Mouse (Mus musculus) midbrain, embryonic 15.5 days (tissue): ENCODE measurements around the gene Vsnl1. TPM values are rescaled to one million over a fixed set of nuclear protein-coding genes. Genes with fewer than 3 reads are reported as not detected.
A peak's percentile ranks its signal among the peaks of the same experiment; 100 is the strongest.

Source experiments
- ATAC-seq: fragments of 200-750 bp; cut with Nextera tagmentation; replicated peaks from 2 replicates; pipeline ENCODE4 v1.8.0; 2017; ENCODE audit warnings: moderate TSS enrichment
- H3K27ac ChIP-seq: fragments of 300-500 bp; sonication (generic); 2 replicates; pipeline ENCODE4 v1.5.1; 2015; ENCODE audit warnings: mild to moderate bottlenecking, inconsistent platforms
- H3K27me3 ChIP-seq: fragments of 300-500 bp; sonication (generic); replicated peaks from 2 replicates; pipeline ENCODE4 v1.6.1; 2015; ENCODE audit warnings: inconsistent platforms
- H3K36me3 ChIP-seq: fragments of 300-500 bp; sonication (generic); replicated peaks from 2 replicates; pipeline ENCODE4 v1.6.1; 2015; ENCODE audit warnings: inconsistent platforms
- H3K4me1 ChIP-seq: fragments of 300-500 bp; sonication (generic); 2 replicates; pipeline ENCODE4 v1.6.1; 2015; ENCODE audit warnings: inconsistent platforms
- H3K4me2 ChIP-seq: fragments of 300-500 bp; sonication (generic); 2 replicates; pipeline ENCODE4 v1.6.1; 2015; ENCODE audit warnings: inconsistent platforms, mild to moderate bottlenecking, moderate library complexity
- H3K4me3 ChIP-seq: fragments of 300-500 bp; sonication (generic); 2 replicates; pipeline ENCODE4 v1.5.1; 2015; ENCODE audit warnings: mild to moderate bottlenecking, inconsistent platforms
- H3K9ac ChIP-seq: fragments of 300-500 bp; sonication (generic); 2 replicates; pipeline ENCODE4 v1.6.1; 2015; ENCODE audit warnings: mild to moderate bottlenecking, inconsistent platforms
- H3K9me3 ChIP-seq: fragments of 300-500 bp; sonication (generic); 2 replicates; pipeline ENCODE4 v1.6.1; 2016; ENCODE audit warnings: inconsistent platforms
- WGBS: fragments of 180-500 bp; shearing (Covaris S2); methylation state at CpG from one replicate; pipeline ENCODE4 v1.1.7; 2015; ENCODE audit warnings: mixed read lengths; 5-methylcytosine and 5-hydroxymethylcytosine counted together
- polyA plus RNA-seq: library from polyadenylated mRNA; unstranded; fragments of >200 nt; fragmentation: Nextera tagmentation; extraction: Ambion mirVana; gene quantifications from 2 replicates; pipeline ENCODE4 v1.2.1, GENCODE M21; 2015

Vsnl1 gene
- polyA plus RNA-seq, 1 experiment from 2014 or later: 70.1 TPM

- Histone ChIP-seq H3K4me1 (peaks cover 8% of the 10 kb centered on the region), H3K9ac (no peak overlapping the region), H3K4me3 (no peak overlapping the region), H3K27ac (no peak overlapping the region), H3K27me3 (no peaks in the 10 kb centered on the region; the same call in 1 of the 2 replicates), H3K9me3 (no peaks in the 10 kb centered on the region), H3K4me2 (peak overlapping the region; percentile 22; the same call in 1 of the 2 replicates), H3K36me3 (no peaks in the 10 kb centered on the region)
- no peak for ATAC-seq
- WGBS: 94% methylated on average over 1 of the region's 1 CpGs
Measured at GRCm38 (mm10) chr12:11433126-11433525, 3.3 kb downstream of the Vsnl1 start.

DNA sequence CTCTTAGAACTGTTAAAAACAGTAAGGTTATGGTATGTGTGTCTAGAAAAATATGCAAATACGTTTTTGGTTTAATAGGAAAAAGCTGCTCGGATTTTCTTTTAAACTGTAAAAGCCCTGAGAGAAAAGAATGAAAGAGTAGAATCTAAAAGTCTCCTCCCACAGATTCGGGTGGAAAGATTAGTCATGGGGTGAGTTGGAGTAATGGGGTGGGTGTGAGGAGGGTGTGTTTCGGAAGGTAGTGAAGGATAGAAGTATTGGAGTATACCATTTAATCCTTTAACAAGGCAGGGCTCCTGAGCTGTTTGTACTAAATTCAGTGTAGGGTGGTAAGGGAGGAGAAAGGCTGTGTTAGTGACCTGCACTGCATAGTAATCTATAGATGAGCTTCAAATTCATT, 9.0 kb downstream of the Vsnl1 start:
- Histone ChIP-seq H3K4me3 (no peak overlapping the region), H3K4me1 (no peaks in the 10 kb centered on the region), H3K9me3 (no peaks in the 10 kb centered on the region), H3K4me2 (no peak overlapping the region), H3K27me3 (no peaks in the 10 kb centered on the region), H3K27ac (no peak overlapping the region), H3K9ac (no peak overlapping the region), H3K36me3 (no peaks in the 10 kb centered on the region)
- 65% methylated on average over 4 of the region's 4 CpGs for WGBS
- ATAC-seq: no peak

DNA sequence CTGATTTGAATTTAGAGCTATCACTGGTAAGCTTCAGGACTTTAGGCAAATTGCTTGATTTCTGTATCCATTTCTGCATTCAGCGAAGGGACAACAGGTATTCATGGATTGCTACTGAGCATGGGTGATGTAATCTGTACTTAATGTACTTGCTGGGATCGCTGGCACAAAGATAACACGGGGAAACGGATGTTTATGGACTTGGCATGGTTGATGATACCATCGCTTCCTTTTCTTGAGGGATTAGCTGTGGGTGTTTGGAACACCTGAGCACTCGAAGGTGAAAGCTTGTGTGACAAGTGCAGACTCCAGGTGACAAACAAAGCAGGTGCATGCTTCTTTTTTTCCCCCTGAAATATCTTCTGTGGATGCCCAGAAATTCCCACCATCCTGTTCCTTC, 18.3 kb downstream of the Vsnl1 start:
- Histone ChIP-seq H3K4me3 (no peak overlapping the region), H3K4me2 (no peak overlapping the region), H3K9ac (no peak overlapping the region), H3K27ac (no peak overlapping the region), H3K9me3 (no peaks in the 10 kb centered on the region), H3K27me3 (no peaks in the 10 kb centered on the region), H3K4me1 (no peaks in the 10 kb centered on the region), H3K36me3 (no peaks in the 10 kb centered on the region)
- WGBS: 90% methylated on average over 6 of the region's 6 CpGs
- ATAC-seq: no peak

DNA sequence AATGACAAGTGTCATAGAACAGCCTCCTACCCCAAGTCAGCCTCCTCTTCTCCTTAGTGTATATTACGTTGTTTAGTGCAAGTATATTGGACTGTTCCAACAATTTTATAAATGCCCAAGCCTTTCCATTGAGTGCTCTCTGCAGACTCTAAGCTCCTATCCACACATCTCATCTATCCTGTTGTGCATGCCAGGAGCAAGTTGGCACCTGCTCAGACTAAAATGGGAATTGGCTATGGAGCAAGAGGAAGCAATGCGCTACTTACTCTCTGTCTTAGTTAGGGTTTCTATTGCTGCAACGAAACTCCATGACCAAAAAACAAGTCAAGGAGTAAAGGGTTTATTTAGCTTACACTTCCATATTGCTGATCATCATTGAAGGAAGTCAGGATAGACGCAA, 28.7 kb downstream of the Vsnl1 start:
- H3K4me2 ChIP-seq: no peak overlapping the region
- H3K9me3 ChIP-seq: no peaks in the 10 kb centered on the region
- no peak overlapping the region for H3K9ac ChIP-seq
- no peaks in the 10 kb centered on the region for H3K4me1 ChIP-seq
- no peaks in the 10 kb centered on the region for H3K27me3 ChIP-seq
- WGBS: 92% methylated on average over 4 of the region's 4 CpGs
- H3K36me3 ChIP-seq: no peaks in the 10 kb centered on the region
- no peak for ATAC-seq
- H3K4me3 ChIP-seq: no peak overlapping the region
- no peak overlapping the region for H3K27ac ChIP-seq

GRCm38 (mm10) chr12:11398791-11399190, 37.6 kb downstream of the Vsnl1 start:
- Histone ChIP-seq H3K4me3 (no peak overlapping the region), H3K9ac (no peak overlapping the region), H3K4me2 (no peak overlapping the region), H3K27me3 (no peaks in the 10 kb centered on the region), H3K36me3 (no peaks in the 10 kb centered on the region), H3K4me1 (no peaks in the 10 kb centered on the region), H3K27ac (no peak overlapping the region), H3K9me3 (no peaks in the 10 kb centered on the region)
- WGBS: 93% methylated on average over 6 of the region's 6 CpGs
- no peak for ATAC-seq

- Histone ChIP-seq H3K27me3 (no peaks in the 10 kb centered on the region), H3K36me3 (no peaks in the 10 kb centered on the region), H3K27ac (no peak overlapping the region), H3K4me3 (no peak overlapping the region), H3K4me1 (no peaks in the 10 kb centered on the region), H3K4me2 (no peak overlapping the region), H3K9ac (no peak overlapping the region), H3K9me3 (no peaks in the 10 kb centered on the region)
- 83% methylated on average over 5 of the region's 5 CpGs for WGBS
- no peak for ATAC-seq
Measured at GRCm38 (mm10) chr12:11397029-11397428, 39.4 kb downstream of the Vsnl1 start.

GRCm38 (mm10) chr12:11395470-11395869, 40.9 kb downstream of the Vsnl1 start:
- Histone ChIP-seq H3K4me3 (no peak overlapping the region), H3K27me3 (no peaks in the 10 kb centered on the region), H3K4me2 (no peak overlapping the region), H3K9ac (no peak overlapping the region), H3K9me3 (no peaks in the 10 kb centered on the region), H3K36me3 (no peaks in the 10 kb centered on the region), H3K4me1 (no peaks in the 10 kb centered on the region), H3K27ac (no peak overlapping the region)
- whole genome bisulfite sequencing: 77% methylated on average over 2 of the region's 2 CpGs
- no peak for ATAC-seq

- Histone ChIP-seq H3K27ac (no peak overlapping the region), H3K9ac (no peak overlapping the region), H3K9me3 (no peaks in the 10 kb centered on the region), H3K4me2 (no peak overlapping the region), H3K36me3 (no peaks in the 10 kb centered on the region), H3K27me3 (no peaks in the 10 kb centered on the region), H3K4me1 (no peaks in the 10 kb centered on the region), H3K4me3 (no peak overlapping the region)
- 52% methylated on average over 1 of the region's 1 CpGs for WGBS
- no peak for ATAC-seq
Measured at GRCm38 (mm10) chr12:11392525-11392924, 43.9 kb downstream of the Vsnl1 start.

DNA sequence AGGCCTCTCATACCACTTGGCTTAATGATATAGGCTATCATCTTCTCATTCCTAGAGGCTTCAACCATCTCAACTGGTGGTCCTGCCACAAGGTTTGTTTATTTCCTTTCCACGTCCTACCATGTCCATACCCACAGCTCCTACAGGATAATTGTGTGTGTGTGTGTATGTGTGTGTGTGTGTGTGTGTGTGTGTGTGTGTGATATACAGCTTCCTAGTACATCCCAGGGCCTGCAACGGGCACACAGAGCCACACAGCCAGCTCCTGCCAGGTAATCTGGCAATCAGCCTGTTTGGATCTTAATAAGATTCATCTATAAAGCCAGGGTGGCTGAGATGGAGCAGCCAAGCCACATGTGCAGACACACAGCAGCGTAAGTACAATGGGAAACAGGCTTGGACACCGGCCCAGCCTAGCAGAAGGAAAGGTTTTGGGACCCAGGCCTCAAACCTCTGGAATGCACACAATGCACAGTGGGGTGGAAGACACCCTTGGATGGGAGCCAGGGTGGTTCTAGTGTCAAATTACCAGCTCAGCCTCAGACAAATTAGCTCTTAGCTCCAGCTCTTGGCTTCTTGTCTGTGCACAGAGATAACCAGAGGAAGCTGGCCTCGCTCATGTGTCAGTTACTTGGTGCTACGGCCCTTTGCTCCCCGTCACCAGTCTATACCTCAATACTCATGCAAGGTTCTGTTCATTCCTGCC, 45.0 kb downstream of the Vsnl1 start:
- ATAC-seq: peak; percentile 61; the same call in 1 of the 2 replicates
- Histone ChIP-seq H3K4me3 (no peak overlapping the region), H3K9ac (no peak overlapping the region), H3K4me2 (no peak overlapping the region), H3K9me3 (no peaks in the 10 kb centered on the region), H3K4me1 (no peaks in the 10 kb centered on the region), H3K36me3 (no peaks in the 10 kb centered on the region), H3K27me3 (no peaks in the 10 kb centered on the region), H3K27ac (no peak overlapping the region)
- 58% methylated on average over 7 of the region's 7 CpGs for WGBS

DNA sequence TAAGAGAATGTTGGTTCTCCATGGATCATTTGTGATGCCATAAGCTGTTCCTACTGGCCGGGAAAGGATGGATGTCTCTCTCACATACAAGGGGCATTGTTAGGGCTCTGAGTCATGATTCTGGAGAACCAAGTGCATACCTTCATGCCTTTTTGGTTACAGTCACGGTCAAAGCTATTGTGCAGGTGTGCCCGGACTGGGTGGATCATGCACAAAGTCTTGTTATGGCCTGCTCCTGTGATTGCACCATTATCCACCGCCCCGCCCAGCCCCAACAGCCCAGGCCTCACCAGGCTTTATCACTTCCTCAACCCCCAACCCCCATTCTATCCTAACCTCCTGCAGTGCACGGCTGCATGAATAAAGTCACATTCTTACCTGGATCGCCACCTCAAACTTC, 47.3 kb downstream of the Vsnl1 start:
- Histone ChIP-seq H3K9me3 (no peaks in the 10 kb centered on the region), H3K4me3 (no peak overlapping the region), H3K27me3 (no peaks in the 10 kb centered on the region), H3K36me3 (no peaks in the 10 kb centered on the region), H3K9ac (no peak overlapping the region), H3K27ac (no peak overlapping the region), H3K4me2 (no peak overlapping the region), H3K4me1 (no peaks in the 10 kb centered on the region)
- WGBS: 92% methylated on average over 7 of the region's 7 CpGs
- no peak for ATAC-seq

DNA sequence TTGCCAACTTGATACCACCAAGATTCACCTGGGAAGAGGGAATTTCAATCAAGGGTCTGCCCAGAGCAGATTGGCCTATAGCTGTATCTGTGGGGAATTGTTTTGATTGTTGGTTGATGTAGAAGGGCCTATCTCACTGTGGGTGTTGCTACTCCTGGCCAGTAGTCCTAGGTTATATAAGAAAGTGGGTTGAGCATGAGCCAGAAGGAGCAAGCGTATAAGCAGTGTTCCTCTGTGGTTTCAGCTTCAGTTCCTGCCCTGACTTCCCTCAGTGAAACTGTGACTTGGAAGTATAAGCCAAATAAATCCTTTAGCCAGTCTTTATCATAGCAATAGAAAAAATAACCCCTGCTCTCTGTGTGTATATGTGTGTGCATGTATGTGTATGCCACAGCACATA, 51.7 kb downstream of the Vsnl1 start:
- Histone ChIP-seq H3K27me3 (no peaks in the 10 kb centered on the region), H3K4me2 (no peak overlapping the region), H3K36me3 (0 out of 2 replicates have a peak, but pooled peaks cover 3% of the 10 kb centered on the region), H3K9ac (no peak overlapping the region), H3K4me3 (no peak overlapping the region), H3K27ac (no peak overlapping the region), H3K9me3 (no peaks in the 10 kb centered on the region), H3K4me1 (no peaks in the 10 kb centered on the region)
- 92% methylated on average over 1 of the region's 1 CpGs for WGBS
- ATAC-seq: no peak

- 80% methylated on average over 2 of the region's 2 CpGs for WGBS
- Histone ChIP-seq H3K4me1 (no peaks in the 10 kb centered on the region), H3K36me3 (0 out of 2 replicates have a peak, but pooled peaks cover 3% of the 10 kb centered on the region), H3K4me2 (no peak overlapping the region), H3K27me3 (no peaks in the 10 kb centered on the region), H3K4me3 (no peak overlapping the region), H3K27ac (no peak overlapping the region), H3K9me3 (no peaks in the 10 kb centered on the region), H3K9ac (no peak overlapping the region)
- ATAC-seq: no peak
Measured at GRCm38 (mm10) chr12:11379396-11379795, 57.0 kb downstream of the Vsnl1 start.

DNA sequence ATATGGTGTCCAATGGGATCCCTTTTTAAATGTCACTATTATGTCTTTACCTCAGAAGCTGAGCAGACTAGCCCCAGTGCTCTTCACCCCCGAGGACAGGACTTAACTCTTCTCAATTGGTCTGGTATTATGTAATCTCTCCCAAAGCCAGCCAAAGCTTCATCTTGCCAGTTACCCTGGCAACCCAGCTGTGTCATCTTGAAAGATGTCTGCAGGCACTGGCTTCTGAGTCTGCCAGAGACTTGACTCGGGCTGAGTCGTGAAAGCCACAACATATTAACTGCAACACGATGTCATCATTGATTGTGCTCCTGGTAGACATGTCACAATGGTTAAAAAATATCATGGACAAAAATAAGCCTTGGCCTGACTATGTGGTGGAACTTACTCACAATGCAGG, 66.4 kb downstream of the Vsnl1 start:
- no peak overlapping the region for H3K4me3 ChIP-seq
- H3K4me2 ChIP-seq: no peak overlapping the region
- H3K27ac ChIP-seq: 0 out of 2 replicates have a peak overlapping the region, but pooled peaks have one; percentile 24
- no peaks in the 10 kb centered on the region for H3K36me3 ChIP-seq
- 27% methylated on average over 4 of the region's 4 CpGs for WGBS
- peak; percentile 92 for ATAC-seq
- 0 out of 2 replicates have a peak, but pooled peaks cover 4% of the 10 kb centered on the region for H3K4me1 ChIP-seq
- no peak overlapping the region for H3K9ac ChIP-seq
- no peaks in the 10 kb centered on the region for H3K9me3 ChIP-seq
- H3K27me3 ChIP-seq: no peaks in the 10 kb centered on the region
